Comparison of ENCODE assay signal across 13 mouse cellular contexts in the genomic region with DNA sequence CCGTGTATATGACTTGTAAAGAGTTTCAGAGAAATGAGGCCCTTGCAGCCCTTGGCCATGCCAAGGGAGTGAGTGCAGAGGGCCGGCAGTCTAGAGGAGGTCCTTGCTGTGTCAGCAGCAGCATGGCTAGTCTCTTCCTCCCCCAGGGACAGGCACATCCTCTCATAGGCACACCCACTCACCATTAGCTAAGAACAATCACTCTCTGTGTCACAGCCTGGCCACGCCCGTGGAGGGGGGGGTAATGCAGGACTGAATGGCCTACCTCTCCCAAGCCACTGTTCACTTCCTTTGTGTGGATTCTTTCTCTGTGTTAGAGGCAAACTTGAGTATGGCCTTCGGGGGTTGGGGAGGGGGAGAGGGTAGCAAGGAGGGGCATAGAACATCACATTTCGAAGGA.
DNase-seq lines count a peak whose midpoint lies in the region; ATAC-seq lines count a peak whose summit lies in the region.
"Had no signal": no experiment of that assay in that cellular context is flagged by ENCODE, and none has a peak within 500 bp of the region (broad histone marks: within the 10 kb centered on the region; RNA-seq: fewer than 3 reads in every experiment).

No protein-coding gene starts in this region.

- H3K9me3 ChIP-seq in forebrain, embryonic 14.5 days (replicated peaks; ENCODE audit: control insufficient read depth, low read length), result no peaks in the 10 kb centered on the region
- H3K9me3 ChIP-seq: embryonic facial prominence, embryonic 13.5 days; hindbrain, embryonic 13.5 days; limb, embryonic 12.5 days had no signal

- no peak overlapping the region for H3K27ac ChIP-seq in forebrain, embryonic 14.5 days (ENCODE audit: low read depth, low read length)
- H3K27ac ChIP-seq: embryonic facial prominence, embryonic 13.5 days; hindbrain, embryonic 13.5 days; limb, embryonic 12.5 days had no signal

- no peak for ATAC-seq in megakaryocyte, adult 5-6 weeks (ENCODE audit: poor library complexity, severe bottlenecking)
- ATAC-seq in forebrain, embryonic 14.5 days, result no peak

- H3K4me3 ChIP-seq in forebrain, embryonic 14.5 days (ENCODE audit: low read depth, low read length), result no peak overlapping the region
- H3K4me3 ChIP-seq: embryonic facial prominence, embryonic 13.5 days; hindbrain, embryonic 13.5 days; limb, embryonic 12.5 days had no signal

- no peak overlapping the region for H3K4me2 ChIP-seq in forebrain, embryonic 14.5 days (ENCODE audit: low read length)
- H3K4me2 ChIP-seq: embryonic facial prominence, embryonic 13.5 days; hindbrain, embryonic 13.5 days; limb, embryonic 12.5 days had no signal

- H3K36me3 ChIP-seq in forebrain, embryonic 14.5 days (ENCODE audit: control insufficient read depth, insufficient read depth, low read length), result no peaks in the 10 kb centered on the region
- H3K36me3 ChIP-seq: embryonic facial prominence, embryonic 13.5 days; hindbrain, embryonic 13.5 days; limb, embryonic 12.5 days had no signal

- no peaks in the 10 kb centered on the region for H3K4me1 ChIP-seq in forebrain, embryonic 14.5 days (ENCODE audit: control insufficient read depth, insufficient read depth, low read length)
- H3K4me1 ChIP-seq: hindbrain, embryonic 13.5 days had no signal

- H3K9ac ChIP-seq in forebrain, embryonic 14.5 days (ENCODE audit: low read length), result no peak overlapping the region
- H3K9ac ChIP-seq: embryonic facial prominence, embryonic 13.5 days; hindbrain, embryonic 13.5 days; limb, embryonic 12.5 days had no signal

- DNase-seq in embryo, embryonic 10 days (ENCODE audit: low spot score), result peak; percentile 54
- DNase-seq in embryo, embryonic 10.5 days (ENCODE audit: low spot score), result no peak
- DNase-seq in testis, postnatal 10 days (ENCODE audit: low spot score), result peak; percentile 41
- DNase-seq in testis, postnatal 14 days (ENCODE audit: low spot score), result no peak
- peak; percentile 24 to 31 for DNase-seq in heart, postnatal 14 days
- no peak for DNase-seq in natural killer cell, adult 2 months (ENCODE audit: low spot score in 2 of 2)
- no peak for DNase-seq in forebrain, embryonic 14.5 days (ENCODE audit: low spot score)
- DNase-seq: B cell, adult 2 months; thymus, postnatal 25 days had no signal

- no peaks in the 10 kb centered on the region for H3K27me3 ChIP-seq in forebrain, embryonic 14.5 days (replicated peaks; ENCODE audit: control insufficient read depth, insufficient read depth, low read length)
- H3K27me3 ChIP-seq: hindbrain, embryonic 13.5 days had no signal

- intact Hi-C loops in heart, postnatal 14 days (cut with DNase I), result no loop called here

- 74% methylated on average over 6 of the region's 6 CpGs for WGBS in forebrain, embryonic 14.5 days

Comparison
In these comparisons a context has a peak if more than half of its experiments do, and no peak if none do; other contexts are left out.
1. DNase-seq: peak in embryo, embryonic 10 days (single experiment), testis, postnatal 10 days (single experiment) and heart, postnatal 14 days (2 of 2); none in embryo, embryonic 10.5 days (single experiment), testis, postnatal 14 days (single experiment), natural killer cell, adult 2 months (0 of 2) and forebrain, embryonic 14.5 days (single experiment).